Mouse (Mus musculus): ENCODE results near the gene Pde4c. TPM values are rescaled to one million over a fixed set of nuclear protein-coding genes. Genes with fewer than 3 reads are reported as not detected.

Pde4c gene
- total and polyA plus RNA-seq, 2 experiments from 2014 or later: 0.39 to 0.77 TPM

DNA sequence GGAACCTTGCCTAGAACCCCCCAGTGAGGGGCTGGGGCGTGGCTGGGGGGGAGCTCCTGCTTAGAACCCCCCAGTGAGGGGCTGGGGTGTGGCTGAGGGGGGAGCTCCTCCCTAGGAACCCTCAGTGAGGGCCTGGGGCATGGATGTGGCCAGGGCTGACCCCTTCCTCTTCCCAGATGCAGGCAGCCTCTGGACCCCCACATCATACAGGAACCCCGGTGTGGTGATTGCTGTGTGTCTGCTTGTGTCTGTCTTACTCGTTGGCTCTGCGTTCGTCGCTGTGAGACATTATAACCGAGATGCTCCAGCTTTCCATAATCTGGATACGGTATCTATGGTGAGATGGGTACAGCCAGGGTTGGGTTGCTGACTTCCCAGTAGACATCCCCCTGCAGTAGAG lies 1.9 kb upstream of the Pde4c start:
- DNase-seq (ENCODE audit: low spot score): no peak
- no peak for ATAC-seq (ENCODE audit: low FRiP score)
- no peak for TF ChIP-seq CTCF (IDR thresholded peaks at IDR 0.05)
- Histone ChIP-seq H3K36me3 (ENCODE audit: insufficient read depth, low read length) (no peaks in the 10 kb centered on the region), H3K4me1 (ENCODE audit: insufficient read depth, low read length) (no peaks in the 10 kb centered on the region), H3K27ac (ENCODE audit: low read depth, low read length) (no peak overlapping the region), H3K9me3 (ENCODE audit: low read length) (no peaks in the 10 kb centered on the region), H3K27me3 (ENCODE audit: insufficient read depth, low read length) (no peaks in the 10 kb centered on the region), H3K4me2 (ENCODE audit: low read depth, low read length, poor library complexity, severe bottlenecking) (no peak overlapping the region), H3K4me3 (ENCODE audit: low read depth, low read length) (no peak overlapping the region), H3K9ac (replicated peaks; ENCODE audit: low read length, poor library complexity, severe bottlenecking) (no peak overlapping the region)
- 79% methylated on average over 8 of the region's 8 CpGs for WGBS

DNA sequence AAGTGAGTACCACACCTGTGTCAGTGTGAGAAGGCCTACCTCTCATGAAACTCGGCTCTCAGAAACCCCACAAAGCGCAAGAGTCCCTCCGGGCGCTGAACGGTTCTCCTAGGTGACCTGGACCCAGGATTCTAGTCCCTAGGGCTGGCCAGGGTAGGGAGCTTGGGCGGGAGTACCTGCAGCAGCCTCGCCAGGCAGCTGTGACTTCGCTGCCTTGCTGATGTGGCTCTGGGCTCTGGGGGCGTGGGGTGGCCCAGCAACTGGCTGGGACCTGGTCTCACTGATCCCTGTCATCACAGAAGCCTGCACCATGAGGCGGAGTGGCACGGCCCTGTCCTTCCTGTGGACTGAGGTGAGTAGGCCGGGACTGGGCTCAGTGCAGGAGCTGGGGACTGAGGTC lies 696 bp downstream of the Pde4c start:
- Histone ChIP-seq H3K27me3 (ENCODE audit: insufficient read depth, low read length) (0 out of 2 replicates have a peak, but pooled peaks cover 1% of the 10 kb centered on the region), H3K27ac (ENCODE audit: low read depth, low read length) (no peak overlapping the region), H3K4me2 (ENCODE audit: low read depth, low read length, poor library complexity, severe bottlenecking) (no peak overlapping the region), H3K4me3 (ENCODE audit: low read depth, low read length) (no peak overlapping the region), H3K9me3 (ENCODE audit: low read length) (no peaks in the 10 kb centered on the region), H3K9ac (replicated peaks; ENCODE audit: low read length, poor library complexity, severe bottlenecking) (no peak overlapping the region), H3K4me1 (ENCODE audit: insufficient read depth, low read length) (no peaks in the 10 kb centered on the region), H3K36me3 (ENCODE audit: insufficient read depth, low read length) (no peaks in the 10 kb centered on the region)
- no peak for TF ChIP-seq CTCF (IDR thresholded peaks at IDR 0.05)
- 83% methylated on average over 12 of the region's 12 CpGs for WGBS
- no peak for ATAC-seq (ENCODE audit: low FRiP score)
- DNase-seq (ENCODE audit: low spot score): no peak

DNA sequence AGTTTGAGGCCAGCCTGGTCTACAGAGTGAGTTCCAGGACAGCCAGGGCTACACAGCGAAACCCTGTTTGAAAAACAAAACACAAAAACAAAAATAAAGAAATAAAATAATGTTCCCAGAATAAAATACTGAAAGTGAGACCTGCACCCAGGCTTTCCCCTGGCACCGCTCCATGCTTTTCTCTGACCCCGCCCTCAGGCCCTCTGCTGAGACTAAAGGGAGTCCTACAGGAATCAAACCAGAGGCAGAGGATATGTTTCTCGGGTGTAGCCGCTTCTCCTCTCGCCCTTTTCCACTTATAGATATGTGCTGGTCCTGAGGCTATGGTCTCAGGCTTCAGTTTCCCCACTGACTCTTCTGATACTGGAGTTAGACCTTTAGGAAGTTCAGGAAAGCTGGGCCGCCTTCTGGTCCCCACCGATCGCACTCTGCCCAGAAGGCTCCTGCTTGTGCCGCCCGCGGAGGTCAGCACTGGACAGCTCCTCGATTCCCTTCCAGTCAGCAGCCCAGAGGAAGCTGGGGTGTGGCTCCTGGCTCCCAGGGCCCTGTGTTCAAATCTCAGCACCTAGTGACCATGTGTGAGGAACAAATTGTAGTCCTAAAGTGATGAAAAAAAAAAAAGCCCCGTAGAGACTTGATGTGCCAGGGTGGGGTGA lies 2.4 kb downstream of the Pde4c start:
- no peaks in the 10 kb centered on the region for H3K36me3 ChIP-seq (ENCODE audit: insufficient read depth, low read length)
- H3K9me3 ChIP-seq (ENCODE audit: low read length): no peaks in the 10 kb centered on the region
- TF ChIP-seq CTCF (IDR thresholded peaks at IDR 0.05): no peak
- ATAC-seq (ENCODE audit: low FRiP score): no peak
- no peaks in the 10 kb centered on the region for H3K4me1 ChIP-seq (ENCODE audit: insufficient read depth, low read length)
- no peak for DNase-seq (ENCODE audit: low spot score)
- H3K27ac ChIP-seq (ENCODE audit: low read depth, low read length): no peak overlapping the region
- H3K4me3 ChIP-seq (ENCODE audit: low read depth, low read length): no peak overlapping the region
- no peak overlapping the region for H3K4me2 ChIP-seq (ENCODE audit: low read depth, low read length, poor library complexity, severe bottlenecking)
- peaks cover 8% of the 10 kb centered on the region for H3K27me3 ChIP-seq (ENCODE audit: insufficient read depth, low read length)
- no peak overlapping the region for H3K9ac ChIP-seq (replicated peaks; ENCODE audit: low read length, poor library complexity, severe bottlenecking)
- WGBS: 27% methylated on average over 14 of the region's 14 CpGs

DNA sequence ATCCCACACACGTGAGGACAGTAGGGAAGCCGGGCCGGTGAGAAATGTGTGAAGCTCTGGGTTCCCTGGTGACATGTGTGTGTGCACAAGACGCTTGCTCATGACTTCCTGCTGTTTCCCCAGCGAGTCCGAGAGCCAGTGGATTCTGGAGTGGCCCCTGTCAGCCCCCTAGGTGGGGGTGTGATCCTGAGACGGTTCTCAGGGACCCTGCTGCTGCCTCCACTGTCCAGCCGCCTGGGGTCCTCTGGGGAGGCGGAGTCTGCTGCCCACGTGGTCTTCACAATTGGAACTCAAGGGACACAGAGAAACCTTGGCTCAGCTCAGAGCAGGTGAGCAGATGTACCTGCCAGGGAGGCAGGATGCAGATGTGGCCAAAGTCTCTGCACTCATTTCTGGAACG lies 3.2 kb downstream of the Pde4c start:
- TF ChIP-seq CTCF (IDR thresholded peaks at IDR 0.05): no peak
- Histone ChIP-seq H3K9me3 (ENCODE audit: low read length) (no peaks in the 10 kb centered on the region), H3K4me2 (ENCODE audit: low read depth, low read length, poor library complexity, severe bottlenecking) (no peak overlapping the region), H3K36me3 (ENCODE audit: insufficient read depth, low read length) (no peaks in the 10 kb centered on the region), H3K27me3 (ENCODE audit: insufficient read depth, low read length) (peaks cover 8% of the 10 kb centered on the region), H3K4me1 (ENCODE audit: insufficient read depth, low read length) (no peaks in the 10 kb centered on the region), H3K27ac (ENCODE audit: low read depth, low read length) (no peak overlapping the region), H3K9ac (replicated peaks; ENCODE audit: low read length, poor library complexity, severe bottlenecking) (no peak overlapping the region), H3K4me3 (ENCODE audit: low read depth, low read length) (no peak overlapping the region)
- ATAC-seq (ENCODE audit: low FRiP score): no peak
- no peak for DNase-seq (ENCODE audit: low spot score)
- WGBS: 42% methylated on average over 11 of the region's 11 CpGs

DNA sequence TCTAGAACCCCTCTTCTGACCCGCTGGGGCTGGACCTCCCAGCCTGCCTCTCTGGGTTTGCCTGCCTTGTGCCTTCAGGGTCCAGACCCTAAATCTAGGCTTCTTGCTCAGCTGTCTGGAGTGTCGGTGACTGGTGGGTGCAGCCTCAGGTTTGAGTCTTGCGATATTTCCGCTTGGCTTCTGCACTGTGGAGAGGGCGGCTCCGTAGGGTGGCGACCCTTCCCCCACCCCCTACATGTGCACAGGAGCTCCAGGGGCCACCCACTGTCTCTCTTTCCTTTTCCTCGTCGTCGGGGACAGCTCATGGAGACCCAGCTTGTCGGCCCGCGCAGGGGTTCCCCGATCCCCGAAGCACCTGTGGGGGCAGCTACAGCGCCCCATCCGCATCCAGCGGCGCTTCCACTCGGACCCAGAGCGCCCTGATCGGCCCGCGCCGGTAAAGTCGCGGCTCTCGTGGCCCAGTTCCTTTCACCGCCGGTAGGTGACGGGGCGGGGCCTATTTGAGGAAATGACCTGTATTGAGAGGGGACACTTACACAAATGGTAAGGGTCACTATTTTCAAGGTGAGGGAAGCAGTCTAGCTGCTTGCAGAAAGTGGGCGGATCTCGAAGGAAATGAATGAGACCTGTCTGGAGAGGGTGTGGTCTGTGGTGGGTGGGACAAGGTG lies 6.4 kb downstream of the Pde4c start:
- H3K4me1 ChIP-seq (ENCODE audit: insufficient read depth, low read length): no peaks in the 10 kb centered on the region
- no peaks in the 10 kb centered on the region for H3K36me3 ChIP-seq (ENCODE audit: insufficient read depth, low read length)
- 8% methylated on average over 34 of the region's 34 CpGs for WGBS
- TF ChIP-seq CTCF (IDR thresholded peaks at IDR 0.05): peak; percentile 41
- DNase-seq (ENCODE audit: low spot score): no peak
- H3K9ac ChIP-seq (replicated peaks; ENCODE audit: low read length, poor library complexity, severe bottlenecking): 0 out of 2 replicates have a peak overlapping the region, but pooled peaks have one; percentile 2
- ATAC-seq (ENCODE audit: low FRiP score): no peak
- no peak overlapping the region for H3K27ac ChIP-seq (ENCODE audit: low read depth, low read length)
- peaks cover 14% of the 10 kb centered on the region for H3K27me3 ChIP-seq (ENCODE audit: insufficient read depth, low read length)
- peak overlapping the region; percentile 9; the same call in 1 of the 2 replicates for H3K4me3 ChIP-seq (ENCODE audit: low read depth, low read length)
- no peaks in the 10 kb centered on the region for H3K9me3 ChIP-seq (ENCODE audit: low read length)
- H3K4me2 ChIP-seq (ENCODE audit: low read depth, low read length, poor library complexity, severe bottlenecking): peak overlapping the region; percentile 23; the same call in 1 of the 2 replicates

GRCm38 (mm10) chr8:70730956-70731355 lies 7.4 kb downstream of the Pde4c start:
- ATAC-seq (ENCODE audit: low FRiP score): no peak
- Histone ChIP-seq H3K9me3 (ENCODE audit: low read length) (no peaks in the 10 kb centered on the region), H3K36me3 (ENCODE audit: insufficient read depth, low read length) (no peaks in the 10 kb centered on the region), H3K4me2 (ENCODE audit: low read depth, low read length, poor library complexity, severe bottlenecking) (no peak overlapping the region), H3K27ac (ENCODE audit: low read depth, low read length) (no peak overlapping the region), H3K4me3 (ENCODE audit: low read depth, low read length) (no peak overlapping the region), H3K4me1 (ENCODE audit: insufficient read depth, low read length) (no peaks in the 10 kb centered on the region), H3K9ac (replicated peaks; ENCODE audit: low read length, poor library complexity, severe bottlenecking) (no peak overlapping the region), H3K27me3 (ENCODE audit: insufficient read depth, low read length) (peaks cover 14% of the 10 kb centered on the region)
- WGBS: 84% methylated on average over 4 of the region's 4 CpGs
- no peak for TF ChIP-seq CTCF (IDR thresholded peaks at IDR 0.05)
- no peak for DNase-seq (ENCODE audit: low spot score)
